Mouse (Mus musculus): ENCODE measurements around the gene Mterf1a. TPM values are rescaled to one million over a fixed set of nuclear protein-coding genes. Genes with fewer than 3 reads are reported as not detected.

Gene Mterf1a
- total RNA-seq, 2 experiments from 2014 or later = 1.3 to 1.7 TPM

DNA sequence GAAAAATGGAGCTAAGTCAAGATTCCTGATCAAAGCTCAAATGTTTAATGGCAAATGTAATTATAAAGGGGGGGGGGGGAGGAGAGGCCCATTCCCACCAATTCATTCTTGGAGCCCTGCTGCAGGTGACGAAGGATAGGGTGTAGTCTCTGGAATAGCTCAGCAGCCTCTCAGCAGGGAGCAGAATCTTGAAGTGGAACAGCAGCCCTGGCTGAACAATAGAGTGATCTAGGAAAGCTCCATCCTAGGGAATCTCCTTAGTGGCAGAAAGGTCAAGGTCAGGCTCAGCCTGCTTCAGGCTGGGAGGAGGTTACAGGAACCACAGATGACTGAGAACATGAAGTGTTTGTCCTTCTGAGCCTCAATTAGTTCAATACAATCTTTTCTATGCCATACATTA, 21.4 kb downstream of the Mterf1a start:
- intact Hi-C loops (cut with DNase I; ENCODE audit: low total_unique reads) = no loop called here
- DNase-seq = no peak

DNA sequence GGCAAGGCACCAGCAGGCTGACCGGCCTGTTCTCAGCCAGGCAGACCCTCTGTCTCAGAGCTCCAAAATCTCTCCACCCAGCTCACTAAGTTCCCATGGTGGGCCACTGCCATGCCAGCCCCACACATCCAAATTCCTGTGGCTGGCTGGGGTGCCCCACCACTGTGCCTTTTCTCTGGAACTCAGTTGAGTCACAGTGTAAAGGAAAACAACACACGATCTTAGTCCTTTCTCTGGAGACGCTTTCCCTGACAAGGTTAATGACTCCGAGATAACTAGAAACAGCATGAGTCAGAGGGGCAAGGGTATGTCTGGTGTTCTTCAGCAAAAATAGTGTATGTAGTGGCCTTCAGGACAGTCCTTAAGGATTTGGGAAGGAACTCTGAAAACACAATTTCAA, 23.6 kb downstream of the Mterf1a start:
- DNase-seq = no peak
- intact Hi-C loops (cut with DNase I; ENCODE audit: low total_unique reads) = no loop called here

DNA sequence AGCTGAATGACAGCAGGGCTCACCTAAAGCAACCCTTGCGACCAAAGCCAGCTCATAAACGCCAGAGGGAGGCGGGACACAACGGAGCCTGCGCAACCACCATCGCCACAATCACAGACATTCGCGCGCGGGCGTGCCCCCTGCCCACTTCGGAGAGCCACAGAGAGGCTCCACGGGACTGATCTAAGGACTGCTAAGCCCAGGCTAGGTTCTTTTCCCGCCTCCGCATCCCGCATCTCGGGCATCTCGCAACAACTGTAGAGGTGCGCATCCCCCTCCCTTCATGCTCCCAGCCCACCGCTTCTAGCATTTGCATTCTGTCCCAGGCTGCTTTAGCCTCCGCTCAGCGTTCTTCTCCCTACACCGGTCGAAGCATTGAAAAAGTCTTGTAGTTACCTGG, 48.7 kb downstream of the Mterf1a start, which contains the start of gene Lrrd1:
TSS of gene Lrrd1 (plus strand) at position 148 of the 400 bp plus-strand sequence.
- DNase-seq = peak; percentile 5
- intact Hi-C loops (cut with DNase I; ENCODE audit: low total_unique reads) = no loop called here

Other genes with a start within 250 kb of the Mterf1a start
- gene Tmbim7, start 242.8 kb downstream of the Mterf1a start, total RNA-seq (2021) = not detected
- gene Gatad1, start 236.7 kb downstream of the Mterf1a start, total RNA-seq (2021) = 10 to 100 TPM; 63.6 to 70.5 TPM
- gene Ankib1, start 91.0 kb downstream of the Mterf1a start, total RNA-seq (2021) = 10 to 100 TPM; 18.2 to 19.0 TPM
- 10 to 100 TPM; 14.5 to 15.3 TPM for gene Krit1, start 90.7 kb downstream of the Mterf1a start, total RNA-seq (2021)
- gene Lrrd1, start 48.8 kb downstream of the Mterf1a start, total RNA-seq (2021) = not detected
- 10 to 100 TPM; 33.9 to 40.6 TPM for gene Akap9, start 34.1 kb upstream of the Mterf1a start, total RNA-seq (2021)
- gene Cyp51, start 210.8 kb upstream of the Mterf1a start, total RNA-seq (2021) = 1 to 10 TPM; 1.9 to 4.7 TPM

All from gastrocnemius, postnatal 14 days (tissue).